Mouse (Mus musculus) small intestine, adult 2 months (tissue): ENCODE results near the gene Acp4.

Source experiments
- CTCF ChIP-seq: fragments of 200-500 bp; IDR thresholded peaks from 2 replicates; pipeline ENCODE4 v1.5.1; 2012; ENCODE audit warnings: low read depth, mild to moderate bottlenecking, control low read depth, inconsistent platforms, low read length, moderate library complexity, mixed read lengths; ENCODE audit not compliant: insufficient replicate concordance, insufficient read length; ENCODE audit errors: extremely low read depth
- POLR2A ChIP-seq: fragments of 200-500 bp; IDR thresholded peaks from 2 replicates; pipeline ENCODE4 v1.6.1; 2012; ENCODE audit warnings: low read depth, mild to moderate bottlenecking, control low read depth, inconsistent platforms, low read length, moderate library complexity

DNA sequence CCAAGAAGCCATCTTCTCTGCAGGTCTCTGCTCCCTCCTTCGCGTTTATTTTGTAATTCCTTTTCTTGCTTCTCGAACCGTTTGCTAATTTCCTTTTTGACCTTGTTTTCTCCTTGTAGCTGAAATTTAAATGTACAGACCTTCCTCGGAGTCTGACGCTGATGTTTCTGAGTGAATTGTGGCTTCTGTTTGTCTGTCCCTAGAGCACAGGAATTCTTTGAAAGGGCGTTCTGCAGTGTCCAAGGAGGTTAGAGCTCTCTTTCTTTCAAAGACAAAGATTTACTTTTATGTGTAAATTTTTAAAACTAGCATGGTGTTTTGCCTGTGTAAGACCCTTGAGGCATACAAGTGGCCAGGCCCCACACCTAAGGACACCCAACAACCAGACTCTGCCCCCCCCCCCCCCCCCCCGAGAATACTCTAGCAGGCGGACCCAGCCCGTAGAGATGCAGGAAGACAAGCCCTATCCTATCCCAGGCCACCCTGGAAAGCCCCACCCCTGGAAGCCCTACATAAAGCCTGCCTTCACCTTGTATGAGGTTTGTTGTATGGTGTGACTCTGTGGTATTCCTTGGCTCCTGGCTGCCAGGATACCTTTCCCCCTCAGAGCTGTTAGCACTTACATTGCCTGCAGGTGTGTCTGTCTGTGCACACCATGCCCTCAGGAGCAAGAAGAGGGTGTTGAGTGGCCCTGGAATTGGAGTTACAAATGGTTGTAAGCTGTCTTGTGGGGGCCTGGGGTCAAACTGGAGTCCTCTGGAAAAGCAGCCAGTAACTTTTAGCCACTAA is 19.5 kb upstream of the Acp4 start:
- TF ChIP-seq POLR2A (no peak), CTCF (no peak)
